Mouse (Mus musculus) neural tube, embryonic 15.5 days (tissue): ENCODE results near the gene Invs. TPM values are rescaled to one million over a fixed set of nuclear protein-coding genes. Genes with fewer than 3 reads are reported as not detected.

Experiments
- ATAC-seq: fragments of 200-750 bp; cut with Nextera tagmentation; 2 replicates; pipeline ENCODE4 v1.8.0; 2017; ENCODE audit warnings: mild to moderate bottlenecking, moderate TSS enrichment, moderate library complexity; ENCODE audit not compliant: low FRiP score
- H3K27ac ChIP-seq: fragments of 300-500 bp; sonication (generic); replicated peaks from 2 replicates; pipeline ENCODE4 v1.5.1; 2015; ENCODE audit warnings: mild to moderate bottlenecking, inconsistent platforms
- H3K27me3 ChIP-seq: fragments of 300-500 bp; sonication (generic); replicated peaks from 2 replicates; pipeline ENCODE4 v1.6.1; 2015; ENCODE audit warnings: inconsistent platforms
- H3K36me3 ChIP-seq: fragments of 300-500 bp; sonication (generic); 2 replicates; pipeline ENCODE4 v1.6.1; 2015; ENCODE audit warnings: inconsistent platforms
- H3K4me1 ChIP-seq: fragments of 300-500 bp; sonication (generic); 2 replicates; pipeline ENCODE4 v1.6.1; 2015; ENCODE audit warnings: inconsistent platforms
- H3K4me2 ChIP-seq: fragments of 300-500 bp; sonication (generic); 2 replicates; pipeline ENCODE4 v1.6.1; 2015; ENCODE audit warnings: inconsistent platforms, mild to moderate bottlenecking, moderate library complexity
- H3K4me3 ChIP-seq: fragments of 300-500 bp; sonication (generic); replicated peaks from 2 replicates; pipeline ENCODE4 v1.5.1; 2015; ENCODE audit warnings: mild to moderate bottlenecking, inconsistent platforms
- H3K9ac ChIP-seq: fragments of 300-500 bp; sonication (generic); replicated peaks from 2 replicates; pipeline ENCODE4 v1.6.1; 2015; ENCODE audit warnings: mild to moderate bottlenecking, inconsistent platforms
- H3K9me3 ChIP-seq: fragments of 300-500 bp; sonication (generic); replicated peaks from 2 replicates; pipeline ENCODE4 v1.6.1; 2016; ENCODE audit warnings: inconsistent platforms
- WGBS: fragments of 180-500 bp; shearing (Covaris S2); methylation state at CpG from one replicate; pipeline ENCODE4 v1.1.7; 2015; ENCODE audit warnings: mixed read lengths; 5-methylcytosine and 5-hydroxymethylcytosine counted together
- polyA plus RNA-seq: library from polyadenylated mRNA; unstranded; fragments of >200 nt; fragmentation: Nextera tagmentation; extraction: Ambion mirVana; gene quantifications from 2 replicates; pipeline ENCODE4 v1.2.1, GENCODE M21; 2015

The Invs gene
- polyA plus RNA-seq = 7.0 and 7.4 TPM in 2 replicates

DNA sequence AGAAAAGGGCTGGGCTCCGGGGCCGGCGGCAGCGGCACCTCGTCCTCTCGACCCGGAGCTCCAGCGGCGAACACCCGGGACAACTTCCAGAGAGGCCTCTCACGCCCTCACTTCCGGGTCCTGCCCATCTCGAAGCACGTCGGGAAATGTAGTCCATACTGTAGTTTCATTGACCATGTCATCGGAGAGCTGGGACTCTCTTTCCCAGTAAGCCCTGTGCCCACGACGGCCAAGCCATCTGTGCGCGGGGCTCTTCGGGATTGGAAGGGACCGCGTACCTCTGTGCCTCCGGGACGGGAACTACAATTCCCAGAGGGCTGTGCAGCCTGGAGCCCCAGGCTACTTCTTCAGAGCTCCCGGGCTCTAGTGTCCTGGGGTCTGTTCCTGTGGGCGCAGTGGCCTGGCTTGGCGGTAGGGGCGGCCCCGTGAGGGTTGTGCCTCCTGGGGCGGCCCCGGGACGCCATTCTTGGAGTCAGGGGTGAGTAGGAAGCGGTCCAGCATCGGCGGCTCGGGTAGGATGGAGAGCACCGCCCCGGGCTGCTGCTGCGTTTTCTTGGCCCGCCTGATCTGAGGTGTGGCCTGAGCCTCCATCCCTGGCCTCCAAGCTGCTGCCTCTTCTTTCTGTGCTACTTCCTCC is at the start of gene Invs, which contains the start of gene Erp44:
Gene Invs (plus strand): TSS at position 263 of the 637 bp plus-strand sequence.
Gene Erp44 (minus strand): TSS at position 61 of the 637 bp plus-strand sequence.
- Histone ChIP-seq H3K4me1 (peaks cover 19% of the 10 kb centered on the region), H3K4me2 (peak within 1 kb of the TSS; percentile 89), H3K9ac (peak within 1 kb of the TSS; percentile 90), H3K27me3 (no peaks in the 10 kb centered on the region), H3K4me3 (peak within 1 kb of the TSS; percentile 99), H3K27ac (peak within 1 kb of the TSS; percentile 87), H3K9me3 (no peaks in the 10 kb centered on the region), H3K36me3 (no peaks in the 10 kb centered on the region)
- ATAC-seq = peak; percentile 99
- 0% methylated on average over 41 of the region's 41 CpGs for WGBS

DNA sequence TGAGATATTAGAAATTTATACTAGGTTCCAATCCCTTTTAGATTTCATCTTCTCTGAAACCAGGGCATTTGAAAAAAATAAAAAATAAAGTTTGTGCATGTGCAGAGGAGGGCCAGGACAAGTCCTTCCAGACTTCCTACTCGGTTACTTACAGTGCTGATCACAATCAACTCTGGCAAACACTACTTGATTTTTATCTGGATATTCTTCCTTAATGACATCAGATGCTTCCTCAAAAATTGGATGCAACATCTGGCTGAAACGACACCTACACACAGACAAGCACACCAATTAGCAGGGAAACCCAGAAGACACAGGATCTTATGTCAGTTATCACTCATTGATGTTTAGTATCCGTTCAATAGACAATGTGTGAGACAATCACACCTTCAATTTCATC is 42.8 kb upstream of the Invs start:
- no peak overlapping the region for H3K27ac ChIP-seq

DNA sequence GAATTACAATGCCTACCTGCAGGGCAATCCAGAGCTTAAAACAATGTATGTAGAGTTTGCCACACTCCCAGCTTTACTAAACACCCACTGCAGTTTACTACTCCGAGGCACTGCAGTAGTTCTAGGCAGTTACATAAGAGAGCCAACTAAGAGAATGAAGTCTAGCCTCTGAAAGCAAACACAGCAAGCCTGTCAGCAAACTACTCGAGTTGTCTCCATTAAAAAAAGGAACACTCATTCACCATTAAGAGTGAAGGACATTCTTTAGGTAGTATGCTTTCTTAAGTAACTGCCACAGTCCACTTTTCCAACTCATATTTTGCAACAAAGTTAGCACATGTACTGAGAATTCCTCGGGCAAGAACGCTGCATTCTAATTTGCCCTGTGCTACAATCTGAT is 40.5 kb upstream of the Invs start:
- whole genome bisulfite sequencing = 94% methylated on average over 4 of the region's 4 CpGs
- Histone ChIP-seq H3K4me2 (no peak overlapping the region), H3K9ac (no peak overlapping the region), H3K9me3 (no peaks in the 10 kb centered on the region), H3K4me3 (no peak overlapping the region), H3K27ac (no peak overlapping the region), H3K36me3 (no peaks in the 10 kb centered on the region), H3K4me1 (no peaks in the 10 kb centered on the region), H3K27me3 (no peaks in the 10 kb centered on the region)
- ATAC-seq = no peak

More for the DNA sequence above, 42.8 kb upstream of the Invs start:
- 93% methylated on average over 3 of the region's 3 CpGs for WGBS
- no peaks in the 10 kb centered on the region for H3K9me3 ChIP-seq
- no peaks in the 10 kb centered on the region for H3K27me3 ChIP-seq
- no peak overlapping the region for H3K4me3 ChIP-seq
- H3K4me2 ChIP-seq = no peak overlapping the region
- H3K36me3 ChIP-seq = no peaks in the 10 kb centered on the region
- no peak overlapping the region for H3K9ac ChIP-seq
- ATAC-seq = no peak
- H3K4me1 ChIP-seq = no peaks in the 10 kb centered on the region

DNA sequence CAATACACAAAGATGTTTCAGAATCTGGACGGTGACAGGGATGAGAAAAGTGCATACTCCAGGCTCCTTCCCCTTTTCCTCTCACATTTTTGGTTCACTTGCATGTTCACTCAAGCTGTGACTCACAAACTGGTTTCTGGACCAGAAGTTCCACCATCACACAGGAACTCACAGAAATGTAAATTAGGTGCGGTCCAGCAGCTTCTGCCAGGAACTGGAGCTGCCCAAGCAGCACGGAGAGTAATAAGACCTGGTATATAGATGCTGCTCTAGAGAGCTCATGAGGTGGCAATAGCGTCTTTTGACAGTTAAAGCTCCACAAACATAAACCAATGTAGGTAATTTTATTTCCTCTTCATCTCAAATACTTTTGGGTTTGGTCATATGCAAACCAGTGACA is 37.1 kb upstream of the Invs start:
- Histone ChIP-seq H3K4me3 (no peak overlapping the region), H3K4me1 (no peaks in the 10 kb centered on the region), H3K4me2 (no peak overlapping the region), H3K27ac (no peak overlapping the region), H3K27me3 (no peaks in the 10 kb centered on the region), H3K9me3 (no peaks in the 10 kb centered on the region), H3K9ac (no peak overlapping the region), H3K36me3 (no peaks in the 10 kb centered on the region)
- no peak for ATAC-seq
- 94% methylated on average over 4 of the region's 4 CpGs for WGBS

DNA sequence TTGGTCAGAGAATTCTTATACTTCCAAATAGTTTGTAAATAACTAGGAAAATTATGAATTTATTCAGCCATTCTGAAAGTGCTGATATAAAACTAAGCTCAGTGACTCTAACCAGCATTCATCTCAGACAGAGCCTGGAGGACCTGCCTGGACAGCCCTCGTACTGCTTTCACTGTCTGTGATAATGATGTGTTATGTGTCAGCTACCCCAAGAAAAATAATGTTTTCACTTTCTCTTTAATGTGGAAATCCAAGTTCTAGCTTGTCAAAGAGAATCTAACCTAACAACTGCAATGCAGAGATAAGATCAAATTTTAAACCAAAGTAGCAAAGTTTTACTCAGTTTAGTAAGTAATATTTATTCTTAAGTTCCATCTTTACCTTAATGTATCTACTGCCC is 35.8 kb upstream of the Invs start:
- H3K36me3 ChIP-seq = no peaks in the 10 kb centered on the region
- H3K4me2 ChIP-seq = no peak overlapping the region
- no peaks in the 10 kb centered on the region for H3K27me3 ChIP-seq
- H3K27ac ChIP-seq = no peak overlapping the region
- no peaks in the 10 kb centered on the region for H3K4me1 ChIP-seq
- H3K4me3 ChIP-seq = no peak overlapping the region
- 70% methylated on average over 1 of the region's 1 CpGs for WGBS
- no peak overlapping the region for H3K9ac ChIP-seq
- no peak for ATAC-seq
- H3K9me3 ChIP-seq = no peaks in the 10 kb centered on the region

DNA sequence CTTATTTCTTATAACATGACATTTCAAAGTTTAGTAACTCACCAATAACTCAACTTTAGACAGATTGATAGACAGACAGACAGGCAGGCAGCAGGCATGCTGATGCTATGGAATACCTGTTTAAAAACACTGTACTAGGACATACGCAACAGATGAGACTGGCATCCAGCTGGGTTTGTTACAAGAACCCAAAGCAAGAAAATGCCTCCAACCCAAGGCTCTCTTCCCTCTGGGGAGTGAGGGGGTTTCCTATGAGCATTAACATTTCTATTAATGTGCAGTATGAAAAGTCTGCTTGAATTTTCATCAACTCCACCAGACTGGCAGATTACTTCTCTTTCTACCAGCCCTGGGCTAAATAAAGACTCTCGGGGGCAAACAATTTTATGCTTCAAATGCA is 35.3 kb upstream of the Invs start:
- Histone ChIP-seq H3K4me1 (no peaks in the 10 kb centered on the region), H3K4me2 (no peak overlapping the region), H3K9ac (no peak overlapping the region), H3K27me3 (no peaks in the 10 kb centered on the region), H3K9me3 (no peaks in the 10 kb centered on the region), H3K27ac (no peak overlapping the region), H3K4me3 (no peak overlapping the region), H3K36me3 (no peaks in the 10 kb centered on the region)
- WGBS = 79% methylated on average over 2 of the region's 2 CpGs
- no peak for ATAC-seq

DNA sequence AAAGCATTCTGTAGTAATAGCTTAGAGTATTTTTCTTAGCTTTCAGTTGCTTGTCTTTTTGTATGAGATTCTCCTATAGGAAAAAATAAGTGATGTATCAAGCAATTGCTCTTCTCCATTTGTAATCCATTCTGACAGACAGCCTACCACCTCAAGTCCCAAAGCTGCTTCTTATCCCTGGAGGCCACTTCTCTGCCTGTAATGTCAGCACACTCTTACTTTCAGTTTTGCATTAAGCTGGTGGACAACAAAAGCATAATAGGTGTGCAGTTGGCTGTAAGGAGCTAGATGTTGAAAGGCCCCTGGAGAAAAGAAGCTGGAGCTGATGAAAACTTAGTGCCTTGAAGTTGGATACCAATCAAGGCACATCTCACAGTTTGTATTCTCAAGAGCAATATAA is 26.3 kb upstream of the Invs start:
- H3K9me3 ChIP-seq = no peaks in the 10 kb centered on the region
- no peaks in the 10 kb centered on the region for H3K27me3 ChIP-seq
- H3K4me3 ChIP-seq = no peak overlapping the region
- no peak overlapping the region for H3K9ac ChIP-seq
- H3K27ac ChIP-seq = no peak overlapping the region
- H3K36me3 ChIP-seq = no peaks in the 10 kb centered on the region
- no peak overlapping the region for H3K4me2 ChIP-seq
- H3K4me1 ChIP-seq = no peaks in the 10 kb centered on the region
- no peak for ATAC-seq

DNA sequence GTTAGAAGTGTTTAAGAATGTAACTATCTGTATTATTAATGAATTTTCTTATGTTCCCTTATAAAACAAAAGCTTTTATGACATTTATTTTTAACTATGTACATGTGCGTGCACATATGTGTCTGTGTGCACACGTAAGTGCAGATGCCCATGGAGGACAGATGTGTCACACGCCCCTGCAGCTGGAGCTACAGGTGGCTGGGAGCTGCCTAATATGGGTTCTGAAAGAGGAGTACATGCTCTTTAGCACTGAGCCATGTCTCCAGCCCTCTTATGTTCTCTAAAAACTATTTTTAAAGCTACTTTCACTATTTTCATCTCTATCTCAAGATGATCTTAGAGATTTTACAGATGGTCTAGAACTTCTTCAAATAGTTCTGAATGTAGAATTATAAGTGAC is 21.5 kb upstream of the Invs start:
- no peaks in the 10 kb centered on the region for H3K4me1 ChIP-seq
- H3K9ac ChIP-seq = no peak overlapping the region
- H3K36me3 ChIP-seq = no peaks in the 10 kb centered on the region
- no peaks in the 10 kb centered on the region for H3K9me3 ChIP-seq
- H3K27me3 ChIP-seq = no peaks in the 10 kb centered on the region
- H3K4me2 ChIP-seq = no peak overlapping the region
- H3K4me3 ChIP-seq = no peak overlapping the region
- H3K27ac ChIP-seq = no peak overlapping the region
- no peak for ATAC-seq
- WGBS = 95% methylated on average over 3 of the region's 3 CpGs

DNA sequence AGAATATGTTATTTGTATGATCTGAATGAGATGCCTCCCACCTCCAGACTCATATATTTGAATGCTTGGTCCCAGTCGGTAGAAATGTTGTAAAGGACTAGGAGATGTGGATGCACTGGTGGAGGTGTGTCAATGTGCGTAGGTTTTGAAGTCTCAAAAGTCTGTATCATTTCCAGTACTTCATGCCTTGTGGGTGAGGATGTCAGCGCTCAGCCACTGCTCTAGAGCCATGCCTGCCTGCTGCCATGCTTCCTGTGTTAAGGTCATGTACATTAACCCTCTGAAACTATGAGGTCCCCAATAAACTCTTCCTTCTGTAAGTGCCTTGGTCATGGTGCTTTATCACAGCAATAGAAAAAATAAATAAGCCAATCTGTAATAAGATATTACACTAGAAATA is 11.9 kb upstream of the Invs start:
- Histone ChIP-seq H3K4me3 (no peak overlapping the region), H3K4me2 (no peak overlapping the region), H3K4me1 (no peaks in the 10 kb centered on the region), H3K9ac (no peak overlapping the region), H3K9me3 (no peaks in the 10 kb centered on the region), H3K36me3 (no peaks in the 10 kb centered on the region), H3K27ac (no peak overlapping the region), H3K27me3 (no peaks in the 10 kb centered on the region)
- WGBS = 92% methylated on average over 3 of the region's 3 CpGs
- ATAC-seq = no peak

DNA sequence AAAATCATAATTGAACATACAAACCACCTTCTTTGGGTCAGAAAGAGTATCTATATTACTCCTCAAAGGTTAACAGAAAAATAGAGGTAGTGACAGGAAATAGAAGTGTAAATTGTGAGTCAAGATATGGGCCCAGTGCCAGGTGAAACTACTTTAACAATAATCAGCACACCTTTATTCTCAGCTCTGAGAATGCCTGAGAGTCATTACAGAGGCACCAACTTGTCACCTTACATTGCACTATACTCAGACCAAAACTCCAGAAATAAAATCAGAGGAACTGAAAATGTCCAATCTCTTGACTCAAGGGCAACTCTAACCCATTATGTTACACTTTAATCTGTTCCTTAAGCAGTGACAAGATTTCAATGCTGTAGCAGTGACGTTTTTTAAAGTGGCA is 11.4 kb upstream of the Invs start:
- no peaks in the 10 kb centered on the region for H3K27me3 ChIP-seq
- no peak overlapping the region for H3K9ac ChIP-seq
- no peaks in the 10 kb centered on the region for H3K36me3 ChIP-seq
- H3K9me3 ChIP-seq = no peaks in the 10 kb centered on the region
- no peaks in the 10 kb centered on the region for H3K4me1 ChIP-seq
- 83% methylated on average over 1 of the region's 1 CpGs for WGBS
- H3K4me2 ChIP-seq = no peak overlapping the region
- ATAC-seq = no peak
- H3K4me3 ChIP-seq = no peak overlapping the region
- no peak overlapping the region for H3K27ac ChIP-seq

DNA sequence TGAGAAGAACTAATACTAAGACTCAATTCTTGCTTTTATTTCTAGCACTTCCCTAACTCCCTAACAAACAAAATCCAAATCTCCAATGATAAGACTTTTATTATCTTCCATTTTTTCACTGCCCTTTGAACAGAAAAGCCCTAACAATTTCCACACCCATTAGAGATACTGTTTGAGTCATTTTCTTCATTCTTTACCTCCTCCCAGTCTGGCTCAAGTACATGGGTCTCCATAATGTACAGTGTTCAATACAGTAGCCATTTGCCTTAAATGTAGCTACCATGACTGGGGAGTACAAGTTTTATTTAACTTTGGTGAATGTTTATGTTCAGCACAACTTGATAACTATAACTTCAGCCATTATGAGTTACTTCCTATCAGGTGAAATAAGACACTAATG is 9.0 kb upstream of the Invs start:
- no peak for ATAC-seq
- no peaks in the 10 kb centered on the region for H3K36me3 ChIP-seq
- no peak overlapping the region for H3K9ac ChIP-seq
- no peak overlapping the region for H3K4me2 ChIP-seq
- no peaks in the 10 kb centered on the region for H3K9me3 ChIP-seq
- no peaks in the 10 kb centered on the region for H3K4me1 ChIP-seq
- no peaks in the 10 kb centered on the region for H3K27me3 ChIP-seq
- no peak overlapping the region for H3K27ac ChIP-seq
- H3K4me3 ChIP-seq = no peak overlapping the region

DNA sequence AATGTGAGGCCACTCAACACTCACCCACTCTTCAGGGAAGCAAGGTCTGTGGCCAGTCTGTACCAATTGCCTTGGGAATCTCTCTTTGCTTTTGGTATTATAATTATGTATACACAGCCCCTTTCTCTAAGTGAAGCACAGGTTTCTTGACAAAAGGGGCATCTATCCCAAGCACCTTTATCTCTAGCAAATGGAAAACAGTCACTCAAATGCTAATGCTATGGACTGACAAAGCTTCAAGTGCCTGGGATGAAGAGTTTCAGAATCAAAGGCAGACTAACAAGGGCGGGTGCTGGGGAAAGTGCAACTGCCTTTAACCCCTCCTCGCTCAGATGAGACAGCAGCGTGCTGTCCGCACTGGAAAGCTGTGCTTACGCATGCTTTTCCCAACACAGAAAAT is 7.7 kb upstream of the Invs start:
- H3K27ac ChIP-seq = no peak overlapping the region
- no peaks in the 10 kb centered on the region for H3K36me3 ChIP-seq
- ATAC-seq = no peak
- no peaks in the 10 kb centered on the region for H3K27me3 ChIP-seq
- WGBS = 52% methylated on average over 5 of the region's 5 CpGs
- no peak overlapping the region for H3K4me3 ChIP-seq
- H3K9ac ChIP-seq = no peak overlapping the region
- no peak overlapping the region for H3K4me2 ChIP-seq
- 0 out of 2 replicates have a peak, but pooled peaks cover 3% of the 10 kb centered on the region for H3K4me1 ChIP-seq
- no peaks in the 10 kb centered on the region for H3K9me3 ChIP-seq
